Mouse (Mus musculus) limb, embryonic 13.5 days (tissue): ENCODE results near the gene Uox. TPM values are rescaled to one million over a fixed set of nuclear protein-coding genes. Genes with fewer than 3 reads are reported as not detected.

Experiments
- ATAC-seq: fragments of 200-750 bp; cut with Nextera tagmentation; 2 replicates; pipeline ENCODE4 v1.8.0; 2017; ENCODE audit warnings: low read depth, moderate number of reproducible peaks, moderate TSS enrichment; ENCODE audit not compliant: low FRiP score
- H3K27ac ChIP-seq: fragments of 300-500 bp; sonication (generic); 2 replicates; pipeline ENCODE4 v1.5.1; 2015; ENCODE audit warnings: inconsistent platforms, mild to moderate bottlenecking, moderate library complexity
- H3K27me3 ChIP-seq: fragments of 300-500 bp; sonication (generic); 2 replicates; pipeline ENCODE4 v1.6.1; 2015; ENCODE audit warnings: mild to moderate bottlenecking, inconsistent platforms
- H3K36me3 ChIP-seq: fragments of 300-500 bp; sonication (generic); 2 replicates; pipeline ENCODE4 v1.6.1; 2015; ENCODE audit warnings: inconsistent platforms, mild to moderate bottlenecking, moderate library complexity
- H3K4me1 ChIP-seq: fragments of 300-500 bp; sonication (generic); 2 replicates; pipeline ENCODE4 v1.6.1; 2015; ENCODE audit warnings: inconsistent platforms
- H3K4me2 ChIP-seq: fragments of 300-500 bp; sonication (generic); replicated peaks from 2 replicates; pipeline ENCODE4 v1.6.1; 2015; ENCODE audit warnings: inconsistent platforms, mild to moderate bottlenecking, moderate library complexity
- H3K4me3 ChIP-seq: fragments of 300-500 bp; sonication (generic); 2 replicates; pipeline ENCODE4 v1.5.1; 2015; ENCODE audit warnings: moderate library complexity, mild to moderate bottlenecking, inconsistent platforms
- H3K9ac ChIP-seq: fragments of 300-500 bp; sonication (generic); 2 replicates; pipeline ENCODE4 v1.6.1; 2015; ENCODE audit warnings: mild to moderate bottlenecking, inconsistent platforms
- H3K9me3 ChIP-seq: fragments of 300-500 bp; sonication (generic); 2 replicates; pipeline ENCODE4 v1.6.1; 2016; ENCODE audit warnings: inconsistent platforms
- WGBS: fragments of 180-500 bp; shearing (Covaris S2); methylation state at CpG from one replicate; pipeline ENCODE4 v1.1.7; 2015; 5-methylcytosine and 5-hydroxymethylcytosine counted together
- polyA plus RNA-seq: library from polyadenylated mRNA; unstranded; fragments of >200 nt; fragmentation: Nextera tagmentation; extraction: Ambion mirVana; gene quantifications from 2 replicates; pipeline ENCODE4 v1.2.1, GENCODE M21; 2015

Gene Uox
- polyA plus RNA-seq, 1 experiment from 2014 or later, result 0.06 TPM

DNA sequence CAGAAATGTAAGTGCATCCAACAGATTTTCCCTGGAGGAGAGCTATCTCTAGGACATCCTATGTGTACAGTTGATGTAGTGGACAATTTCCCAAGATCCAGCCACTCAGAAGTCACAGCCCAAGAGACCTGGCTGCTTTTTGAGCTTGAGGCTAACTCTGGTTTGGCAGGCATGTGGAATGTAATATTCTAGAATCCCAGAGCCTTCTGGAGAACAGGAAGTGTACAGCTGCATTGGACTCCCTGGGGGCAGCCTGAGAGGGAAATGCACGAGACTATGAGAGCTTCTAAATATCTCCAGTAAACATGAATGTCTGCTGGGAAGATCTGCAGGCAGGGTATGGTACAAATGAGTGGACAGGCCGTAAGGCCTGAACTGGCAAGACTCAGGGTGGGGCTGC lies 100.9 kb downstream of the Uox start:
- no peak overlapping the region for H3K9ac ChIP-seq
- no peaks in the 10 kb centered on the region for H3K36me3 ChIP-seq
- H3K27me3 ChIP-seq, result no peaks in the 10 kb centered on the region
- no peaks in the 10 kb centered on the region for H3K4me1 ChIP-seq
- no peak for ATAC-seq
- H3K9me3 ChIP-seq, result no peaks in the 10 kb centered on the region
- no peak overlapping the region for H3K4me3 ChIP-seq
- WGBS, result 49% methylated on average over 2 of the region's 2 CpGs
- H3K4me2 ChIP-seq, result no peak overlapping the region
- no peak overlapping the region for H3K27ac ChIP-seq

DNA sequence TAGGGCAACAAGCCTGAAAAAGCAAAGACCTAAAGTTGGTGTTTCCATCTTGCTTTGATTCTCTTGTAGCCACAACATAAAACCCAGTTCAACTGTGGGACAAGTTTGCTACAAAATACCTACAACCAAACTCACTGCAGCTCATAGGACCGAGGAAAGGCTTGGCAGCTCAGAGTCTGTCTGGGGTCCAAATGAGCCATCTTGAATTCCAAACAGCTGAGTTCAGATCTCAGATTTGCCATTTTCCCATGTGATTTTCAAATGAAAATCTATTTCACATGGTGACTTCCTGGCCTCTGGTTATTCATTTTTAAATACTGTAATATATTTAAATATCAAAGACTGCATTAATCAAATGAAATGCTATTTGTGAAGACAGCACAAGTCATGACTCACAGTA lies 104.9 kb downstream of the Uox start:
- H3K36me3 ChIP-seq, result no peaks in the 10 kb centered on the region
- H3K27me3 ChIP-seq, result no peaks in the 10 kb centered on the region
- H3K4me2 ChIP-seq, result no peak overlapping the region
- no peak overlapping the region for H3K27ac ChIP-seq
- H3K9ac ChIP-seq, result no peak overlapping the region
- 86% methylated on average over 1 of the region's 1 CpGs for WGBS
- no peak overlapping the region for H3K4me3 ChIP-seq
- H3K4me1 ChIP-seq, result no peaks in the 10 kb centered on the region
- no peak for ATAC-seq
- H3K9me3 ChIP-seq, result no peaks in the 10 kb centered on the region

DNA sequence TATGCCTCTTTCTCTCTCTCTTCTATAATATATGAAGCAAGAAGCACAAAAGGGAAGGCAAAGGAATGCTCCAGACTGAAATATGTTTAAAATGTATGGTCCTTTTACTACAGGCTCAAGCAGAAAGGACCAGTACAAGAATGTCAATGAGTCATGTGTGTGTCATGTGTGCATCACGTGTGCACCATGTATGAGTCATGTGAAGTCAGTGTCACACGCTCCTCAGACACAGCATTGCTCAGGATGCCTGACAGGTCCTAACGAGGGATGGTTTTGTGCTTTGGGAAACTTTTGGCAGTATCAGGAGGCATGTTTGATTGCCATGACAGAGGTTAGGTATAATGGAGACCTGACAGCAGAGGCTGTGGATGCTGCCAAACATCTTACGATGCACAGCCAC lies 106.0 kb downstream of the Uox start:
- H3K4me2 ChIP-seq, result no peak overlapping the region
- H3K36me3 ChIP-seq, result no peaks in the 10 kb centered on the region
- no peak overlapping the region for H3K9ac ChIP-seq
- WGBS, result 89% methylated on average over 4 of the region's 4 CpGs
- H3K4me3 ChIP-seq, result no peak overlapping the region
- H3K27ac ChIP-seq, result no peak overlapping the region
- ATAC-seq, result no peak
- no peaks in the 10 kb centered on the region for H3K27me3 ChIP-seq
- H3K9me3 ChIP-seq, result no peaks in the 10 kb centered on the region
- H3K4me1 ChIP-seq, result 0 out of 2 replicates have a peak, but pooled peaks cover under 1% of the 10 kb centered on the region

DNA sequence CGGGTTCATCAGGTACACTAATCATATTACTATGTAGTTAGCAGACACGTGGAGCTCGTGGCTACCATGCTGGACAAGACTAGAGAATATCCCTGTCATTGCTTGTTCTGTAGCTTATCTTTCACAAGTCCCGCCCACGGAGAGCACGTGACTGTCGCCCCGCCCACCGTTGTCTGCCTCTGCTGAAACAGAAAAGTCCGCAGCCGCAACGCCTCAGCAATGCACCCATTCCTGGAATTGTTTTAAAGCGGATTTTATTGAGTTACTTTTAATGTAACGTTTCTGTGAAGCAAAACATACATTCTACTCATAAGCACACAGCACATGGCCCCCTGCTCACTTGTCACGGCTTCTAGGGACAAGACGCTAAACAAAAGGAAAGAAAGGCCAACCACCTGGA lies 109.4 kb downstream of the Uox start:
- H3K4me1 ChIP-seq, result peaks cover 18% of the 10 kb centered on the region
- H3K9me3 ChIP-seq, result no peaks in the 10 kb centered on the region
- H3K4me3 ChIP-seq, result no peak overlapping the region
- H3K27me3 ChIP-seq, result no peaks in the 10 kb centered on the region
- no peaks in the 10 kb centered on the region for H3K36me3 ChIP-seq
- H3K4me2 ChIP-seq, result no peak overlapping the region
- no peak overlapping the region for H3K27ac ChIP-seq
- WGBS, result 93% methylated on average over 16 of the region's 16 CpGs
- ATAC-seq, result no peak
- no peak overlapping the region for H3K9ac ChIP-seq

DNA sequence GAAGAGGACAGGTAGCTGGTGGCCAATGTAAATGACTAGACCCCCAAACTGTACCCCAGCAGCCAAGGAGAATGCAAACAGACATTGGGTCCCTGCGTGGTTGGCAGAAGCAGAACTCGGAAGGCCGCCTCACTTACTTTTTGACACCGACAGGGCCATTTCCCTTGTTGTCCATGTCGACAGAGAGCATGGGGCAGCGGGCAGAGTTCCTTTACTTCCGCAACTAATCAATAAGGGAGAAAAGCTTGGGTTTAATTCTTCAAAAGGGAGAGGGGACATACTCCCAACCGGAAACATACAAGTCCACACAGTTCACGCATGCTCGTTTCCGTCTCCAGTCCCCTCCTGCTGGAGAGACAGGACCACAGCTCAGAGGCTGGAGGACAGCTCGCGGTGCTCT lies 110.4 kb downstream of the Uox start:
- no peak for ATAC-seq
- Histone ChIP-seq H3K4me2 (no peak overlapping the region), H3K9me3 (no peaks in the 10 kb centered on the region), H3K9ac (no peak overlapping the region), H3K36me3 (no peaks in the 10 kb centered on the region), H3K4me3 (no peak overlapping the region), H3K4me1 (peaks cover 23% of the 10 kb centered on the region), H3K27me3 (no peaks in the 10 kb centered on the region), H3K27ac (no peak overlapping the region)
- 91% methylated on average over 13 of the region's 13 CpGs for WGBS

DNA sequence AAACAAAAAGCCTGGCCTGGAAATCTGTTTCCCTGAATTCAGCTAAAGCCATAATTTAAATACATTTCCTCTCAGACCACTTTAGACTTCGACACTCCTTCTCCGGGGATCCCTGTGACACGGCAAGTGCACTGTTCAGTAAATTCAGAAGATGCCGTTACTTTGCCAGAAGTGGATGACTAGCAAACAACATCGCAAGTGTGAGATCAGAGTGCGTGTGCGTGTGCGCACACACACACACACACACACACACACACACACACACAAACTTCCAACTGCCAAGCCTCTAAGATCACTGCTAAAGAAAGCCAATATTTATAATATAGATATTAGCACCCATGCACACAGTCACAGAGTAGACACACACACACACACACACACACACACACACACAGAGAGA lies 111.5 kb downstream of the Uox start:
- Histone ChIP-seq H3K4me2 (peak overlapping the region; percentile 58), H3K36me3 (no peaks in the 10 kb centered on the region), H3K9me3 (no peaks in the 10 kb centered on the region), H3K4me1 (peaks cover 28% of the 10 kb centered on the region), H3K9ac (no peak overlapping the region), H3K27me3 (no peaks in the 10 kb centered on the region), H3K27ac (no peak overlapping the region), H3K4me3 (0 out of 2 replicates have a peak overlapping the region, but pooled peaks have one; percentile 15)
- 62% methylated on average over 8 of the region's 8 CpGs for WGBS
- no peak for ATAC-seq

Other genes starting within 250 kb of the Uox start
- gene Ssx2ip, start 165.8 kb upstream of the Uox start, polyA plus RNA-seq, result 18.7 and 18.9 TPM in 2 replicates
- 8.5 and 8.7 TPM in 2 replicates for gene Ctbs, start 120.6 kb upstream of the Uox start, polyA plus RNA-seq
- 9.1 and 10.8 TPM in 2 replicates for gene Spata1, start 70.7 kb upstream of the Uox start, polyA plus RNA-seq
- 947 and 968 TPM in 2 replicates for gene Gng5, start 70.6 kb upstream of the Uox start, polyA plus RNA-seq
- 52.8 and 56.1 TPM in 2 replicates for gene Rpf1, start 49.0 kb upstream of the Uox start, polyA plus RNA-seq
- not detected in 2 replicates for gene Dnase2b, start 45.2 kb downstream of the Uox start, polyA plus RNA-seq
- gene 4930503B20Rik, start 80.9 kb downstream of the Uox start, polyA plus RNA-seq, result not detected in 2 replicates
- gene Samd13, start 115.2 kb downstream of the Uox start, polyA plus RNA-seq, result 1.4 and 1.9 TPM in 2 replicates
- 70.6 and 77.2 TPM in 2 replicates for gene Prkacb, start 242.6 kb downstream of the Uox start, polyA plus RNA-seq